Mouse (Mus musculus) G1E (cell line): Measurements from ENCODE around the gene Scamp1. TPM values are rescaled to one million over a fixed set of nuclear protein-coding genes. Genes with fewer than 3 reads are reported as not detected.

ENCODE experiments used
- ATAC-seq: 2 replicates; pipeline ENCODE4 v1.8.0; 2016; ENCODE audit warnings: mild to moderate bottlenecking; ENCODE audit not compliant: insufficient number of reproducible peaks, poor library complexity, low FRiP score, severe bottlenecking; ENCODE audit errors: extremely low read depth
- DNase-seq: peaks from one replicate; pipeline ENCODE4 v3.0.0; 2012; ENCODE audit warnings: low spot score
- H3K27me3 ChIP-seq: 2 replicates; pipeline ENCODE4 v1.6.1; 2012; ENCODE audit warnings: mild to moderate bottlenecking, low read length, inconsistent platforms; ENCODE audit not compliant: insufficient read depth
- H3K36me3 ChIP-seq: replicated peaks from 2 replicates; pipeline ENCODE3; 2012; ENCODE audit warnings: mild to moderate bottlenecking, inconsistent platforms
- H3K4me1 ChIP-seq: 2 replicates; pipeline ENCODE4 v1.6.1; 2012; ENCODE audit warnings: low read depth, low read length, inconsistent platforms, mixed read lengths; ENCODE audit not compliant: insufficient read depth
- H3K4me3 ChIP-seq: 2 replicates; pipeline ENCODE4 v1.5.1; 2012; ENCODE audit warnings: low read depth, mild to moderate bottlenecking, inconsistent platforms, low read length, moderate library complexity, mixed read lengths
- H3K9me3 ChIP-seq: replicated peaks from 2 replicates; pipeline ENCODE4 v1.6.1; 2012; ENCODE audit warnings: inconsistent platforms
- CTCF ChIP-seq: IDR thresholded peaks from 2 replicates; pipeline ENCODE4 v1.5.1; 2012; ENCODE audit warnings: low read depth, low read length, inconsistent platforms, mixed read lengths
- GATA1 ChIP-seq: IDR thresholded peaks from 2 replicates; pipeline ENCODE4 v1.6.1; 2012; ENCODE audit warnings: borderline replicate concordance, low read length, inconsistent platforms, mixed read lengths
- GATA2 ChIP-seq: IDR thresholded peaks from 2 replicates; pipeline ENCODE4 v1.6.1; 2012; ENCODE audit warnings: low read depth, low read length, inconsistent platforms, borderline replicate concordance
- POLR2AphosphoS5 ChIP-seq: IDR thresholded peaks from 2 replicates; pipeline ENCODE4 v1.6.1; 2012; ENCODE audit warnings: low read depth, low read length, inconsistent platforms; ENCODE audit not compliant: insufficient replicate concordance
- TAL1 ChIP-seq: conservative IDR thresholded peaks from 2 replicates; pipeline ENCODE4 v1.6.1; 2012; ENCODE audit warnings: low read depth, low read length, inconsistent platforms, mixed read lengths
- polyA plus RNA-seq: library from polyadenylated mRNA; stranded (reverse); fragments of >175 nt; gene quantifications from 2 replicates; pipeline ENCODE4 v1.2.3, GENCODE M21; 2012
- total RNA-seq, 2 experiments: library from RNA; stranded (forward) in 1 of 2; stranded (reverse) in 1 of 2; fragments of 200-1000 nt in 1 of 2; fragments of >200 nt in 1 of 2; fragmentation: Nextera tagmentation in 1 of 2; gene quantifications; 2 replicates each; pipeline ENCODE4 v1.2.3; 2014 to 2017

The Scamp1 gene
- total and polyA plus RNA-seq, 3 experiments: 0.05 TPM; not detected in 2

GRCm38 (mm10) chr13:94158864-94159477 is 126.7 kb downstream of the Scamp1 start:
- H3K36me3 ChIP-seq: no peaks in the 10 kb centered on the region
- no peaks in the 10 kb centered on the region for H3K27me3 ChIP-seq
- no peak for DNase-seq
- TF ChIP-seq POLR2AphosphoS5 (no peak), CTCF (no peak)
- H3K9me3 ChIP-seq: no peaks in the 10 kb centered on the region
- no peak overlapping the region for H3K4me3 ChIP-seq
- ATAC-seq: no peak
- no peaks in the 10 kb centered on the region for H3K4me1 ChIP-seq

GRCm38 (mm10) chr13:94155657-94156429 is 129.8 kb downstream of the Scamp1 start:
- H3K27me3 ChIP-seq: no peaks in the 10 kb centered on the region
- no peaks in the 10 kb centered on the region for H3K9me3 ChIP-seq
- no peaks in the 10 kb centered on the region for H3K4me1 ChIP-seq
- TF ChIP-seq TAL1: no peak
- TF ChIP-seq CTCF: no peak
- no peak for TF ChIP-seq POLR2AphosphoS5
- no peak for TF ChIP-seq GATA2
- no peak for TF ChIP-seq GATA1
- H3K4me3 ChIP-seq: no peak overlapping the region
- no peak for ATAC-seq
- DNase-seq: no peak
- no peaks in the 10 kb centered on the region for H3K36me3 ChIP-seq

- no peaks in the 10 kb centered on the region for H3K27me3 ChIP-seq
- H3K4me1 ChIP-seq: no peaks in the 10 kb centered on the region
- H3K36me3 ChIP-seq: no peaks in the 10 kb centered on the region
- TF ChIP-seq CTCF (no peak), TAL1 (no peak), GATA1 (no peak), GATA2 (no peak), POLR2AphosphoS5 (no peak)
- DNase-seq (no peak), ATAC-seq (no peak)
- no peak overlapping the region for H3K4me3 ChIP-seq
- no peaks in the 10 kb centered on the region for H3K9me3 ChIP-seq
These were observed 131.0 kb downstream of the Scamp1 start for GRCm38 (mm10) chr13:94154512-94155296.

- DNase-seq (no peak), ATAC-seq (no peak)
- no peak for TF ChIP-seq TAL1
- TF ChIP-seq POLR2AphosphoS5: no peak
- no peak for TF ChIP-seq CTCF
- TF ChIP-seq GATA2: no peak
- TF ChIP-seq GATA1: no peak
- H3K36me3 ChIP-seq: no peaks in the 10 kb centered on the region
- H3K27me3 ChIP-seq: no peaks in the 10 kb centered on the region; the same call in 1 of the 2 replicates
- H3K9me3 ChIP-seq: no peaks in the 10 kb centered on the region
- no peak overlapping the region for H3K4me3 ChIP-seq
- no peaks in the 10 kb centered on the region for H3K4me1 ChIP-seq
These were observed 132.0 kb downstream of the Scamp1 start for GRCm38 (mm10) chr13:94153658-94154057.

- DNase-seq (no peak), ATAC-seq (no peak)
- Histone ChIP-seq H3K27me3 (no peaks in the 10 kb centered on the region; the same call in 1 of the 2 replicates), H3K36me3 (no peaks in the 10 kb centered on the region), H3K4me3 (no peak overlapping the region), H3K9me3 (no peaks in the 10 kb centered on the region), H3K4me1 (no peaks in the 10 kb centered on the region)
- TF ChIP-seq TAL1 (no peak), GATA2 (no peak), POLR2AphosphoS5 (no peak), CTCF (no peak)
These were observed 132.8 kb downstream of the Scamp1 start for GRCm38 (mm10) chr13:94152836-94153235.

Other genes starting within 250 kb of the Scamp1 start
- gene Lhfpl2, start 228.1 kb downstream of the Scamp1 start, total RNA-seq (2014; fragmentation: Nextera tagmentation): not detected in 2 replicates
- 0.16 and 0.46 TPM in 2 replicates for gene Lhfpl2, start 228.1 kb downstream of the Scamp1 start, total RNA-seq (2017)
- gene Lhfpl2, start 228.1 kb downstream of the Scamp1 start, polyA plus RNA-seq: not detected in 2 replicates
- gene Ap3b1, start 73.1 kb upstream of the Scamp1 start, total RNA-seq (2014; fragmentation: Nextera tagmentation): 134 and 138 TPM in 2 replicates
- 116 and 126 TPM in 2 replicates for gene Ap3b1, start 73.1 kb upstream of the Scamp1 start, total RNA-seq (2017)
- 26.1 and 32.3 TPM in 2 replicates for gene Ap3b1, start 73.1 kb upstream of the Scamp1 start, polyA plus RNA-seq